Mouse (Mus musculus) gastrocnemius, postnatal 36 days (tissue): ENCODE data around the gene Tbc1d10a. TPM values are rescaled to one million over a fixed set of nuclear protein-coding genes. Genes with fewer than 3 reads are reported as not detected.

Experiments
- DNase-seq, 2 experiments: peaks; one replicate each; pipeline ENCODE4 v3.0.0; 2022
- intact Hi-C: fragments of 180-260 bp; cut with DNase I; formaldehyde crosslinking; loops from one replicate; pipeline ENCODE4 v1.15.1; 2025
- microRNA-seq, 2 experiments: library from miRNA; unstranded; fragments of <30 nt; microRNA quantifications; one replicate each; pipeline ENCODE4 v1.2.0; 2021
- total RNA-seq, 2 experiments: library from RNA; stranded (reverse); gene quantifications; 2 replicates each; pipeline ENCODE4 v1.2.3; 2021

Tbc1d10a gene
- total RNA-seq, 2 experiments from 2014 or later = 3.7 to 4.4 TPM

- intact Hi-C loops = loop anchor here (10.0 kb wide), 1 partner anchor 84 kb away; no protein-coding TSS in a partner anchor
- peak in 1 of 2 experiments; percentile 41 for DNase-seq
These were observed 74.0 kb downstream of the Tbc1d10a start for GRCm38 (mm10) chr11:4260463-4261187.

GRCm38 (mm10) chr11:4261188-4261494 lies 74.6 kb downstream of the Tbc1d10a start:
- intact Hi-C loops = loop anchor here (10.0 kb wide), 1 partner anchor 84 kb away; no protein-coding TSS in a partner anchor
- DNase-seq = peak in 1 of 2 experiments; percentile 61

DNA sequence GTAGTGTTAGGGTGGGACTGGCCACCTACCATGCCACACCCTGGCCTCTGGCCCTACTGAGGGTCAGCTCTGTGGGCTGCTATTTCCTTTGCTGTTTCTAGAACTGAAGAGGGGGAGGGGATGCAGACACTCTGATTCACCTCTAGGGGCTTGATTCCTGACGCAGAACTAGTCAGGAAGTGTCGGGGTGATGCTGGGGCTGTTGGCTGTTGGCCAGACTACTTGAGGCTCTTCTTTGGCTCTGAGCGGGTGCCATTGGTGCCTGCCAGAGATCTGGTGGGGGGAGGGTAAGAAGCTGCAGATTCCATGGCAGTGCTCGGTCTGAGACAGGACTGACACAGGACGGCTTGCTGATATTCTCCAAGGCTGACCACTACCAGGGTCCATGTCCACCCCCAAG lies 75.4 kb downstream of the Tbc1d10a start:
- DNase-seq = no peak
- intact Hi-C loops = loop anchor here (10.0 kb wide), 1 partner anchor 83 kb away; no protein-coding TSS in a partner anchor

GRCm38 (mm10) chr11:4262847-4263246 lies 76.3 kb downstream of the Tbc1d10a start:
- intact Hi-C loops = loop anchor here (10.0 kb wide), 1 partner anchor 82 kb away; no protein-coding TSS in a partner anchor
- DNase-seq = no peak

- intact Hi-C loops = loop anchor here (10.0 kb wide), 1 partner anchor 82 kb away; no protein-coding TSS in a partner anchor
- DNase-seq = no peak
These were observed 76.7 kb downstream of the Tbc1d10a start for GRCm38 (mm10) chr11:4263296-4263695.

GRCm38 (mm10) chr11:4264066-4264465 lies 77.5 kb downstream of the Tbc1d10a start:
- DNase-seq = peak; percentile 53 to 58
- intact Hi-C loops = loop anchor here (10.0 kb wide), 1 partner anchor 81 kb away; no protein-coding TSS in a partner anchor

Small RNAs within 50 kb of the gene (microRNA-seq; reads per million reads assigned to microRNA genes)
- 0.36 to 0.74 reads per million in 2 experiments for gene Mir3060

Other genes starting within 250 kb of the Tbc1d10a start
- gene Pes1, start 222.8 kb upstream of the Tbc1d10a start, total RNA-seq = 10 to 100 TPM; 31.3 to 35.5 TPM
- gene 4930556J24Rik, start 210.0 kb upstream of the Tbc1d10a start, total RNA-seq = not detected
- gene Gal3st1, start 203.2 kb upstream of the Tbc1d10a start, total RNA-seq = under 1 TPM; 0.26 to 0.42 TPM
- not detected for gene Sec14l4, start 155.3 kb upstream of the Tbc1d10a start, total RNA-seq
- gene Sec14l3, start 121.9 kb upstream of the Tbc1d10a start, total RNA-seq = not detected
- gene Mtfp1, start 91.3 kb upstream of the Tbc1d10a start, total RNA-seq = 10 to 100 TPM; 52.1 to 53.4 TPM
- under 1 TPM; 0.33 to 0.42 TPM for gene Sec14l2, start 63.4 kb upstream of the Tbc1d10a start, total RNA-seq
- gene Rnf215, start 51.6 kb upstream of the Tbc1d10a start, total RNA-seq = 1 to 10 TPM; 4.4 to 5.5 TPM
- 1 to 10 TPM; 2.6 to 2.8 TPM for gene Ccdc157, start 26.5 kb upstream of the Tbc1d10a start, total RNA-seq
- 10 to 100 TPM; 16.2 to 17.0 TPM for gene Sf3a1, start 26.4 kb upstream of the Tbc1d10a start, total RNA-seq
- 1 to 10 TPM; 2.2 to 3.0 TPM for gene Castor1, start 31.4 kb downstream of the Tbc1d10a start, total RNA-seq
- gene Osm, start 49.6 kb downstream of the Tbc1d10a start, total RNA-seq = not detected
- under 1 TPM; 0.13 to 0.52 TPM for gene Lif, start 70.8 kb downstream of the Tbc1d10a start, total RNA-seq